ENCODE assay signal across 8 mouse cellular contexts in genomic region chr5:137333512-137334174, GRCm38 (mm10). TPM values are rescaled to one million over a fixed set of nuclear protein-coding genes. Genes with fewer than 3 reads are reported as not detected.
A peak's percentile ranks its signal among the peaks of the same experiment; 100 is the strongest.
DNase-seq lines count a peak whose midpoint lies in the region; ATAC-seq and TF ChIP-seq lines count a peak whose summit lies in the region.

TSS of gene Slc12a9 (minus strand) at chr5:137333597.

- WGBS in bone marrow, adult 2 months: under 1% methylated on average over 44 of the region's 44 CpGs
- under 1% methylated on average over 44 of the region's 44 CpGs for WGBS in embryonic facial prominence, embryonic 15.5 days
- under 1% methylated on average over 44 of the region's 44 CpGs for WGBS in kidney, embryonic 14.5 days
- under 1% methylated on average over 44 of the region's 44 CpGs for WGBS in limb, embryonic 15.5 days

- peak; percentile 94 for DNase-seq in 416B (ENCODE audit: low read depth)
- DNase-seq in heart, adult 8-10 months (ENCODE audit: low spot score): peak; percentile 91
- DNase-seq in monocyte, adult 2 months (ENCODE audit: low read depth in 1 of 2, low spot score in 2 of 2): peak; percentile 84 to 91
- DNase-seq in spleen, postnatal 36 days (ENCODE audit: low spot score in 2 of 2): peak; percentile 92 to 94

- ATAC-seq in embryonic facial prominence, embryonic 15.5 days (ENCODE audit: insufficient number of reproducible peaks, low FRiP score, low TSS enrichment, low read depth): peak; percentile 89
- ATAC-seq in kidney, embryonic 14.5 days (ENCODE audit: low FRiP score, low TSS enrichment): peak; percentile 91
- ATAC-seq in limb, embryonic 15.5 days (ENCODE audit: insufficient number of reproducible peaks, low FRiP score, low TSS enrichment, low read depth): peak; percentile 88

- no peaks in the 10 kb centered on the region for H3K36me3 ChIP-seq in embryonic facial prominence, embryonic 15.5 days
- H3K36me3 ChIP-seq in kidney, embryonic 14.5 days (ENCODE audit: control insufficient read depth, insufficient read depth, low read length): no peaks in the 10 kb centered on the region
- H3K36me3 ChIP-seq in limb, embryonic 15.5 days: no peaks in the 10 kb centered on the region; the same call in 1 of the 2 replicates

- H3K27me3 ChIP-seq in embryonic facial prominence, embryonic 15.5 days: no peaks in the 10 kb centered on the region
- no peaks in the 10 kb centered on the region for H3K27me3 ChIP-seq in kidney, embryonic 14.5 days (ENCODE audit: control insufficient read depth, insufficient read depth, low read length)
- no peaks in the 10 kb centered on the region for H3K27me3 ChIP-seq in limb, embryonic 15.5 days

- H3K27ac ChIP-seq in bone marrow, adult 2 months (ENCODE audit: control insufficient read depth, insufficient read depth, low read depth, low read length, poor library complexity): peak within 1 kb of the TSS; percentile 12; the same call in 1 of the 2 replicates
- peak within 1 kb of the TSS; percentile 55; the same call in 1 of the 2 replicates for H3K27ac ChIP-seq in embryonic facial prominence, embryonic 15.5 days (replicated peaks)
- peak within 1 kb of the TSS; percentile 47; the same call in 1 of the 2 replicates for H3K27ac ChIP-seq in kidney, embryonic 14.5 days (ENCODE audit: low read depth, low read length)
- H3K27ac ChIP-seq in limb, embryonic 15.5 days: peak within 1 kb of the TSS; percentile 61; the same call in 1 of the 2 replicates

- H3K9ac ChIP-seq in embryonic facial prominence, embryonic 15.5 days: peak within 1 kb of the TSS; percentile 70
- H3K9ac ChIP-seq in kidney, embryonic 14.5 days (ENCODE audit: low read depth, low read length): peak within 1 kb of the TSS; percentile 70
- peak within 1 kb of the TSS; percentile 50 for H3K9ac ChIP-seq in limb, embryonic 15.5 days

- H3K9me3 ChIP-seq in embryonic facial prominence, embryonic 15.5 days (replicated peaks): no peaks in the 10 kb centered on the region
- H3K9me3 ChIP-seq in kidney, embryonic 14.5 days (ENCODE audit: control insufficient read depth, low read length): no peaks in the 10 kb centered on the region
- H3K9me3 ChIP-seq in limb, embryonic 15.5 days: no peaks in the 10 kb centered on the region

- TF ChIP-seq POLR2A in bone marrow, adult 2 months (IDR thresholded peaks at IDR 0.05; ENCODE audit: borderline replicate concordance, control insufficient read depth, low read depth, low read length): no peak; the same call in 1 of the 2 replicates

- peak; percentile 72; the same call in 1 of the 2 replicates for TF ChIP-seq CTCF in bone marrow, adult 2 months (IDR thresholded peaks at IDR 0.05; ENCODE audit: control insufficient read depth, insufficient read depth, low read length)

- peak within 1 kb of the TSS; percentile 99 for H3K4me2 ChIP-seq in embryonic facial prominence, embryonic 15.5 days (replicated peaks)
- peak within 1 kb of the TSS; percentile 89 for H3K4me2 ChIP-seq in kidney, embryonic 14.5 days (replicated peaks; ENCODE audit: low read depth, low read length)
- peak within 1 kb of the TSS; percentile 99 for H3K4me2 ChIP-seq in limb, embryonic 15.5 days

- peak within 1 kb of the TSS; percentile 82 for H3K4me3 ChIP-seq in bone marrow, adult 2 months (replicated peaks; ENCODE audit: control insufficient read depth, low read depth, low read length)
- peak within 1 kb of the TSS; percentile 69 for H3K4me3 ChIP-seq in embryonic facial prominence, embryonic 15.5 days (replicated peaks)
- H3K4me3 ChIP-seq in kidney, embryonic 14.5 days (ENCODE audit: low read length): peak within 1 kb of the TSS; percentile 71
- H3K4me3 ChIP-seq in limb, embryonic 15.5 days: peak within 1 kb of the TSS; percentile 69

- H3K4me1 ChIP-seq in bone marrow, adult 2 months (ENCODE audit: control insufficient read depth, insufficient read depth, low read length): no peaks in the 10 kb centered on the region; the same call in 1 of the 2 replicates
- H3K4me1 ChIP-seq in embryonic facial prominence, embryonic 15.5 days: peaks cover 6% of the 10 kb centered on the region
- H3K4me1 ChIP-seq in kidney, embryonic 14.5 days (ENCODE audit: control insufficient read depth, insufficient read depth, low read length): peaks cover 19% of the 10 kb centered on the region
- peaks cover 28% of the 10 kb centered on the region for H3K4me1 ChIP-seq in limb, embryonic 15.5 days

RNA-seq across cellular contexts. Expression of gene Slc12a9, which starts in this region (rescaled TPM):
- 10.9 and 14.4 TPM in 2 replicates for polyA plus RNA-seq in bone marrow, adult 2 months (2011; ENCODE audit: insufficient read depth, insufficient read length, low replicate concordance, missing spikeins)
- 14.8 and 16.3 TPM in 2 replicates for polyA plus RNA-seq in embryonic facial prominence, embryonic 15.5 days (2015; fragmentation: Nextera tagmentation; extraction: Ambion mirVana)
- total RNA-seq in heart, adult 8-10 months (2022): 1 to 10 TPM; 1.3 to 2.1 (median 2.0) TPM
- polyA plus RNA-seq in kidney, embryonic 14.5 days (2014; fragmentation: Nextera tagmentation; extraction: Ambion mirVana): 5.7 and 8.5 TPM in 2 replicates
- polyA plus RNA-seq in limb, embryonic 15.5 days (2015; fragmentation: Nextera tagmentation; extraction: Ambion mirVana): 13.9 and 14.4 TPM in 2 replicates

Comparison
In these comparisons a context has a peak if more than half of its experiments do, and no peak if none do; other contexts are left out.
1. Peak in every context shown above with its lines: DNase-seq, ATAC-seq, H3K4me3 ChIP-seq and H3K27ac ChIP-seq.